Comparison of ENCODE assay signal across 8 mouse cellular contexts in genomic region chr9:98497157-98497556, GRCm38 (mm10). TPM values are rescaled to one million over a fixed set of nuclear protein-coding genes. Genes with fewer than 3 reads are reported as not detected.
DNase-seq lines count a peak whose midpoint lies in the region; ATAC-seq lines count a peak whose summit lies in the region.

No protein-coding gene starts in this region.

- peaks cover 29% of the 10 kb centered on the region for H3K4me1 ChIP-seq in intestine, embryonic 16.5 days (ENCODE audit: control insufficient read depth, insufficient read depth, low read length)

- H3K9ac ChIP-seq in intestine, embryonic 16.5 days (ENCODE audit: low read depth, low read length) = peak overlapping the region; percentile 44; the same call in 1 of the 2 replicates

- peak overlapping the region; percentile 1 for H3K4me2 ChIP-seq in intestine, embryonic 16.5 days (ENCODE audit: low read depth, low read length)

- no peaks in the 10 kb centered on the region for H3K9me3 ChIP-seq in intestine, embryonic 16.5 days (ENCODE audit: control insufficient read depth, low read length)

- no peak overlapping the region for H3K4me3 ChIP-seq in intestine, embryonic 16.5 days (ENCODE audit: low read length)

- no peaks in the 10 kb centered on the region for H3K36me3 ChIP-seq in intestine, embryonic 16.5 days (ENCODE audit: control insufficient read depth, insufficient read depth, low read length)

- DNase-seq in gastrocnemius, adult 18-20 months (ENCODE audit: low spot score) = peak; percentile 22
- DNase-seq in gastrocnemius, adult 8-10 months (ENCODE audit: low spot score in 2 of 2) = no peak
- peak; percentile 5 for DNase-seq in lung, postnatal 14 days
- DNase-seq in cerebellum, adult 9-11 months = no peak
- no peak for DNase-seq in right cerebral cortex, postnatal 36 days (ENCODE audit: low spot score in 2 of 2)
- no peak for DNase-seq in layer of hippocampus, postnatal 14 days (ENCODE audit: low spot score in 2 of 2)

- H3K27ac ChIP-seq in intestine, embryonic 16.5 days (ENCODE audit: low read length) = peak overlapping the region; percentile 18

- ATAC-seq in common myeloid progenitor, adult 5-6 weeks (replicated peaks; ENCODE audit: low read depth, poor library complexity, severe bottlenecking) = peak; percentile 37; the same call in 1 of the 2 replicates
- ATAC-seq in intestine, embryonic 16.5 days = peak; percentile 22; the same call in 1 of the 2 replicates

- H3K27me3 ChIP-seq in intestine, embryonic 16.5 days (replicated peaks; ENCODE audit: control insufficient read depth, insufficient read depth, low read length) = no peaks in the 10 kb centered on the region

- 6% methylated on average over 7 of the region's 7 CpGs for WGBS in intestine, embryonic 16.5 days

RNA-seq across cellular contexts. Expression of gene Rbp2, which starts 11.2 kb away (rescaled TPM):
- not detected for total RNA-seq in gastrocnemius, adult 18-20 months (2021)
- not detected for total RNA-seq in gastrocnemius, adult 8-10 months (2022)
- not detected in 2 replicates for total RNA-seq in common myeloid progenitor, adult 5-6 weeks (2017)
- polyA plus RNA-seq in intestine, embryonic 16.5 days (2015; fragmentation: Nextera tagmentation; extraction: Ambion mirVana) = 749 and 1,123 TPM in 2 replicates
- not detected for total RNA-seq in layer of hippocampus, postnatal 14 days (2021)

Comparison
In these comparisons a context has a peak if more than half of its experiments do, and no peak if none do; other contexts are left out.
1. DNase-seq: peak in gastrocnemius, adult 18-20 months (single experiment) and lung, postnatal 14 days (single experiment); none in gastrocnemius, adult 8-10 months (0 of 2), cerebellum, adult 9-11 months (single experiment), right cerebral cortex, postnatal 36 days (0 of 2) and layer of hippocampus, postnatal 14 days (0 of 2).